Mouse (Mus musculus) lung, embryonic 14.5 days (tissue): ENCODE data around the gene Ndufb11. TPM values are rescaled to one million over a fixed set of nuclear protein-coding genes. Genes with fewer than 3 reads are reported as not detected.

Experiments used
- ATAC-seq: fragments of 200-750 bp; cut with Nextera tagmentation; 2 replicates; pipeline ENCODE4 v1.8.0; 2017; ENCODE audit warnings: mild to moderate bottlenecking, moderate TSS enrichment, moderate library complexity; ENCODE audit not compliant: insufficient read depth
- DNase-seq: peaks from one replicate; pipeline ENCODE4 v3.0.0-alpha.2; 2015
- H3K27ac ChIP-seq: fragments of 300-500 bp; sonication (generic); 2 replicates; pipeline ENCODE4 v1.5.1; 2014; ENCODE audit warnings: low read depth, mild to moderate bottlenecking, moderate library complexity
- H3K27me3 ChIP-seq: fragments of 300-500 bp; sonication (generic); 2 replicates; pipeline ENCODE4 v1.6.1; 2014; ENCODE audit warnings: low read length, control low read depth; ENCODE audit not compliant: insufficient read depth
- H3K36me3 ChIP-seq: fragments of 300-500 bp; sonication (generic); 2 replicates; pipeline ENCODE4 v1.6.1; 2014; ENCODE audit warnings: control low read depth; ENCODE audit not compliant: insufficient read depth
- H3K4me1 ChIP-seq: fragments of 300-500 bp; sonication (generic); 2 replicates; pipeline ENCODE4 v1.6.1; 2014; ENCODE audit warnings: antibody characterized with exemption, control low read depth; ENCODE audit not compliant: insufficient read depth
- H3K4me2 ChIP-seq: fragments of 300-500 bp; sonication (generic); 2 replicates; pipeline ENCODE4 v1.6.1; 2014; ENCODE audit warnings: mild to moderate bottlenecking
- H3K4me3 ChIP-seq: fragments of 300-500 bp; sonication (generic); 2 replicates; pipeline ENCODE4 v1.5.1; 2014; ENCODE audit warnings: low read depth, low read length
- H3K9ac ChIP-seq: fragments of 300-500 bp; sonication (generic); 2 replicates; pipeline ENCODE4 v1.6.1; 2014
- H3K9me3 ChIP-seq: fragments of 300-500 bp; sonication (generic); 2 replicates; pipeline ENCODE4 v1.6.1; 2016; ENCODE audit warnings: low read depth, low read length, control low read depth
- CTCF ChIP-seq: IDR thresholded peaks from 2 replicates; pipeline ENCODE4 v1.5.1; 2016; ENCODE audit warnings: antibody characterized with exemption, low read depth
- WGBS: fragments of 180-500 bp; shearing (Covaris S2); extraction: QIAGEN DNeasy Blood & Tissue Kit; methylation state at CpG from one replicate; pipeline ENCODE4 v1.1.7; 2014; 5-methylcytosine and 5-hydroxymethylcytosine counted together
- polyA plus RNA-seq: library from polyadenylated mRNA; unstranded; fragments of >200 nt; fragmentation: Nextera tagmentation; extraction: Ambion mirVana; gene quantifications from 2 replicates; pipeline ENCODE4 v1.2.1, GENCODE M21; 2014

Ndufb11 gene
- polyA plus RNA-seq, 1 experiment from 2014 or later = 243 TPM

- DNase-seq = peak; percentile 4
- no peaks in the 10 kb centered on the region for H3K36me3 ChIP-seq
- WGBS = 20% methylated on average over 5 of the region's 5 CpGs
- no peak overlapping the region for H3K27ac ChIP-seq
- peak overlapping the region; percentile 72 for H3K4me2 ChIP-seq
- peak overlapping the region; percentile 49 for H3K4me3 ChIP-seq
- ATAC-seq = no peak
- no peak for TF ChIP-seq CTCF
- no peaks in the 10 kb centered on the region for H3K4me1 ChIP-seq
- no peaks in the 10 kb centered on the region for H3K9me3 ChIP-seq
- no peak overlapping the region for H3K9ac ChIP-seq
- no peaks in the 10 kb centered on the region for H3K27me3 ChIP-seq
These were observed 40.2 kb upstream of the Ndufb11 start for GRCm38 (mm10) chrX:20657593-20657992.

DNA sequence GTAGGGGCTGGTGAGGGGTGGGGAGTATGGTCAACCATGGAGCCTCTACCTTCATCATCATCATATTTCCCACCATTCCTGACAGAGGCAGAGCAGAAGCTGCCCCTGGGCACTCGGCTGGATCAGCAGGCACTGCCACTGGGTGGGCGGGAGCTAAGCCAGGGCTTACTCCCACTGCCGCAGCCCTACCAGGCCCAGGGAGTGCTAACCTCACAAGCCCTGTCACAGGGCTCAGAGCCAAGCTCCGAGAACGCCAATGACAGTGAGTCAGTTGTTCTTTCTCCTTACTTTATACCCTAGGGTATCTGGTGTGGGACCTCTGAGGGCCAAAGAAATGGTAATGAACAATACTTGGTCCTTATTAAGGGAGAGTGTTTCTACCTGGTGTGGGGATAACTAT, 27.4 kb upstream of the Ndufb11 start:
- H3K9ac ChIP-seq = no peak overlapping the region
- no peak for TF ChIP-seq CTCF
- WGBS = 83% methylated on average over 5 of the region's 5 CpGs
- no peaks in the 10 kb centered on the region for H3K27me3 ChIP-seq
- peaks cover 68% of the 10 kb centered on the region; the same call in 1 of the 2 replicates for H3K36me3 ChIP-seq
- DNase-seq (no peak), ATAC-seq (no peak)
- no peak overlapping the region for H3K27ac ChIP-seq
- H3K4me2 ChIP-seq = no peak overlapping the region
- H3K4me1 ChIP-seq = no peaks in the 10 kb centered on the region
- H3K4me3 ChIP-seq = no peak overlapping the region
- no peaks in the 10 kb centered on the region for H3K9me3 ChIP-seq

DNA sequence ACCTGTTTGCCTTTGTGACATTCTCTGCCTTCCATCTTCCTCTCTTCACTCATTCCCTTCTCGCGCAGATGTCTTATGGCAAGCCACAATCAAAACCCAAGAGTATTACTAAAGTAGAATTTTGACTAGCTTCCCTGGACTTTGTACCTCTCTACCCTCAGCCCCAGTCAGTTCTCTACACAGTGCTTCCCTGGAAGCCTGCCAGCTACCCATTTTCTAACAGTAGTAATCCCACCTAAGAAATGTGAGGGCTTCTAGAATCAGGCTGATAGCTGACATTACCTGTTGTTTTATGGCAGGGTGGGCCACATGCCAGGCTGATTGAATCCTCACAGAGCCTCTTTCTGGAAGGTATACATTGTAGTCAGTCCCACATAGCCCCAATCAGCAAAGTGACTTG, 20.7 kb upstream of the Ndufb11 start:
- H3K9me3 ChIP-seq = no peaks in the 10 kb centered on the region
- H3K4me3 ChIP-seq = no peak overlapping the region
- 100% methylated on average over 2 of the region's 2 CpGs for WGBS
- H3K4me2 ChIP-seq = no peak overlapping the region
- H3K36me3 ChIP-seq = peaks cover 71% of the 10 kb centered on the region
- ATAC-seq (no peak), DNase-seq (no peak)
- no peak overlapping the region for H3K27ac ChIP-seq
- no peak for TF ChIP-seq CTCF
- no peaks in the 10 kb centered on the region for H3K27me3 ChIP-seq
- H3K9ac ChIP-seq = no peak overlapping the region
- no peaks in the 10 kb centered on the region for H3K4me1 ChIP-seq

DNA sequence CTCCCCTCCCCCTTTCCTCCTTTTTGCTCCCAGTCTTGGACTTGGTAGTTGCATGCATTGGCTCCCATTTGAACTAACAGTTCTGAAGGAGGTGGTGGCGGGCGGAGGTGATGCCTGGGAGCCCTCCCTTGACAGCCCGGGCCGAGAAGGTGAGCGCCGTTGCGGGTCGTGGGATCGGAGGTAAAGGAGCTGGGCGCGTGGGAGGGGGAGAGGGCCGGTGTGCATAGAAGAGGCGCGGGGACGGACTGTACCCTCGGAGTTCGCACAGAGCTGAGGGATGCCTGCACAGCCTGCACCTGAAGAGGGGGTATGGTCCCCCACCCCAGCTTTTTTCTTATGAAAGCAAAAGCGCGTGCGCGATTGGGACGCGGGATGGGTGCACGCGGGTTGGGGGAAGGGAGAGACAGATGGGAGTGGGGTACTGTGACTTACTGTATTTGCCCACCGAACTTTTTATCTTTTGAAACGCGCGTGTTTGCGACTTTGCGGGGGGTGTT, 532 bp upstream of the Ndufb11 start:
- Histone ChIP-seq H3K27ac (peak overlapping the region; percentile 83), H3K4me2 (peak overlapping the region; percentile 68), H3K9me3 (no peaks in the 10 kb centered on the region), H3K9ac (peak overlapping the region; percentile 69), H3K4me3 (peak overlapping the region; percentile 60), H3K27me3 (no peaks in the 10 kb centered on the region), H3K36me3 (peaks cover 23% of the 10 kb centered on the region), H3K4me1 (no peaks in the 10 kb centered on the region)
- ATAC-seq (peak; percentile 35), DNase-seq (peak; percentile 56)
- no peak for TF ChIP-seq CTCF
- WGBS = 3% methylated on average over 28 of the region's 31 CpGs

DNA sequence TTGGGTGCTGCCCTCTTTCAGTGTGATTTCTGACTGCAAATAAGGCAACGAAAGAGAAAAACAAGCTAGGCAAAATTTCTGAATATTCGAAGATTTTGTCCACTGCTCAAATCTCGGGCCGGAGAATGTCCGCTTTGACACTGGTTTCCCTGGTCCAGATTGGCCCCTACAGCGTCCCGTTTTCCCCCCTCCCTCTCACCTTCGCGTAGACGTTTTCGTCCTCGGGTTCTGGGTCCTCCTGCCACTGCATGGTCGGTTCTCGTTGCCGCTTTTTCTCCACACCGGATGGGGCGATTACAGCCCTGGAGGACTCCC, 601 bp downstream of the Ndufb11 start:
- DNase-seq = no peak
- Histone ChIP-seq H3K9ac (peak overlapping the region; percentile 52), H3K4me3 (peak overlapping the region; percentile 60), H3K27me3 (no peaks in the 10 kb centered on the region), H3K9me3 (no peaks in the 10 kb centered on the region), H3K4me2 (peak overlapping the region; percentile 64), H3K27ac (peak overlapping the region; percentile 90), H3K36me3 (peaks cover 16% of the 10 kb centered on the region), H3K4me1 (no peaks in the 10 kb centered on the region)
- TF ChIP-seq CTCF = no peak
- ATAC-seq = no peak; the same call in 1 of the 2 replicates
- 13% methylated on average over 17 of the region's 17 CpGs for WGBS

- Histone ChIP-seq H3K36me3 (no peaks in the 10 kb centered on the region), H3K4me1 (no peaks in the 10 kb centered on the region), H3K4me2 (no peak overlapping the region), H3K4me3 (no peak overlapping the region), H3K27ac (no peak overlapping the region), H3K9ac (no peak overlapping the region), H3K9me3 (no peaks in the 10 kb centered on the region), H3K27me3 (no peaks in the 10 kb centered on the region)
- no peak for TF ChIP-seq CTCF
- no peak for DNase-seq
- ATAC-seq = no peak
- 91% methylated on average over 4 of the region's 4 CpGs for WGBS
These were observed 8.9 kb downstream of the Ndufb11 start for GRCm38 (mm10) chrX:20608500-20608899.

- peak; percentile 26; the same call in 1 of the 2 replicates for TF ChIP-seq CTCF
- WGBS = 17% methylated on average over 4 of the region's 4 CpGs
- Histone ChIP-seq H3K9me3 (no peaks in the 10 kb centered on the region), H3K4me2 (no peak overlapping the region), H3K4me3 (no peak overlapping the region), H3K27me3 (no peaks in the 10 kb centered on the region), H3K36me3 (no peaks in the 10 kb centered on the region), H3K4me1 (no peaks in the 10 kb centered on the region), H3K27ac (no peak overlapping the region), H3K9ac (no peak overlapping the region)
- DNase-seq (peak; percentile 46), ATAC-seq (no peak)
These were observed 29.5 kb downstream of the Ndufb11 start for GRCm38 (mm10) chrX:20587968-20588367.

DNA sequence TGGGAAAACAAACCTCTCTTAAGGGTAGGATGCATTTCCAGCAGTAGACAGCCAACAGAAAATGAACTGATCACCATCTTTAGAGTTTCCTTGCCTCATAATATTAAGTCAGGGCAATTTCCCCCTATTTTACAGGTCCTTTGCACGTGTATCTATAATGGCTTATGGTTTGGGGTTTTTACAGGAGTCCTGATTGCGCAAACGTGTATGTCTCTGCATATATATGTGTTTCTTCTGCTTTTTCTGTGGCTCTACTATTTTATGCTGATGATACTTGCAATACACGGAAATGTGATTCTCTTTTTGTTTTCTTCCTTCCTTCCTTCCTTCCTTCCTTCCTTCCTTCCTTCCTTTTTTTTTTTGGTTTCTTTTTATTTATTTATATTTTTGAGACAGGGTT, 43.5 kb downstream of the Ndufb11 start:
- H3K9ac ChIP-seq = no peak overlapping the region
- H3K27ac ChIP-seq = no peak overlapping the region
- H3K4me1 ChIP-seq = no peaks in the 10 kb centered on the region
- H3K36me3 ChIP-seq = no peaks in the 10 kb centered on the region
- TF ChIP-seq CTCF = no peak
- ATAC-seq = no peak
- 79% methylated on average over 4 of the region's 4 CpGs for WGBS
- H3K9me3 ChIP-seq = no peaks in the 10 kb centered on the region
- no peak overlapping the region for H3K4me3 ChIP-seq
- DNase-seq = no peak
- no peak overlapping the region for H3K4me2 ChIP-seq
- H3K27me3 ChIP-seq = no peaks in the 10 kb centered on the region
